Mouse (Mus musculus): ENCODE data around the gene Arhgap30.

Arhgap30 gene

GRCm38 (mm10) chr1:171459791-171460190 is 71.0 kb downstream of the Arhgap30 start:
- no peak for DNase-seq (ENCODE audit: extremely low read depth, low read depth, low spot score)

Measured in fat pad, adult 2 months (tissue).